In genomic region chr2:32454633-32455032, GRCm38 (mm10) we compare ENCODE assay signal across 21 mouse cellular contexts. TPM values are rescaled to one million over a fixed set of nuclear protein-coding genes. Genes with fewer than 3 reads are reported as not detected.
DNase-seq lines count a peak whose midpoint lies in the region; ATAC-seq and TF ChIP-seq lines count a peak whose summit lies in the region.
"Had no signal": no experiment of that assay in that cellular context is flagged by ENCODE, and none has a peak within 500 bp of the region (broad histone marks: within the 10 kb centered on the region; RNA-seq: fewer than 3 reads in every experiment).

No protein-coding gene starts in this region.

- H3K9me3 ChIP-seq in forebrain, embryonic 10.5 days, result no peaks in the 10 kb centered on the region
- H3K9me3 ChIP-seq in forebrain, embryonic 15.5 days, result no peaks in the 10 kb centered on the region
- H3K9me3 ChIP-seq in liver, embryonic 11.5 days (ENCODE audit: control insufficient read depth, low read length), result no peaks in the 10 kb centered on the region
- H3K9me3 ChIP-seq in liver, embryonic 12.5 days (replicated peaks), result no peaks in the 10 kb centered on the region
- H3K9me3 ChIP-seq in E14TG2a.4 (ENCODE audit: low read length), result no peaks in the 10 kb centered on the region
- H3K9me3 ChIP-seq in limb, embryonic 10.5 days (replicated peaks), result no peaks in the 10 kb centered on the region
- H3K9me3 ChIP-seq: hindbrain, embryonic 15.5 days; intestine, embryonic 15.5 days; liver, embryonic 13.5 days; megakaryocyte, embryonic 14.5 days; neural tube, embryonic 15.5 days had no signal

- H3K27me3 ChIP-seq in forebrain, embryonic 10.5 days (ENCODE audit: poor library complexity, severe bottlenecking), result no peaks in the 10 kb centered on the region
- H3K27me3 ChIP-seq in forebrain, embryonic 15.5 days, result no peaks in the 10 kb centered on the region
- H3K27me3 ChIP-seq in liver, embryonic 11.5 days (replicated peaks; ENCODE audit: control insufficient read depth, insufficient read depth, low read length), result no peaks in the 10 kb centered on the region
- no peaks in the 10 kb centered on the region for H3K27me3 ChIP-seq in liver, embryonic 12.5 days (replicated peaks)
- peaks cover 13% of the 10 kb centered on the region for H3K27me3 ChIP-seq in E14TG2a.4 (ENCODE audit: insufficient read depth, low read length)
- no peaks in the 10 kb centered on the region for H3K27me3 ChIP-seq in limb, embryonic 10.5 days (ENCODE audit: low read depth, poor library complexity, severe bottlenecking)
- H3K27me3 ChIP-seq: hindbrain, embryonic 15.5 days; intestine, embryonic 15.5 days; liver, embryonic 13.5 days; megakaryocyte, embryonic 14.5 days; neural tube, embryonic 15.5 days had no signal

- H3K4me1 ChIP-seq in forebrain, embryonic 10.5 days, result peaks cover 45% of the 10 kb centered on the region
- peaks cover 30% of the 10 kb centered on the region for H3K4me1 ChIP-seq in forebrain, embryonic 15.5 days
- peaks cover 23% of the 10 kb centered on the region for H3K4me1 ChIP-seq in liver, embryonic 11.5 days (replicated peaks; ENCODE audit: control insufficient read depth, insufficient read depth, low read length)
- peaks cover 38% of the 10 kb centered on the region for H3K4me1 ChIP-seq in liver, embryonic 12.5 days
- peaks cover 65% of the 10 kb centered on the region for H3K4me1 ChIP-seq in E14TG2a.4 (replicated peaks; ENCODE audit: low read depth, low read length)
- H3K4me1 ChIP-seq in limb, embryonic 10.5 days, result peaks cover 40% of the 10 kb centered on the region

- no peak overlapping the region for H3K4me3 ChIP-seq in forebrain, embryonic 10.5 days
- H3K4me3 ChIP-seq in forebrain, embryonic 15.5 days, result no peak overlapping the region
- no peak overlapping the region for H3K4me3 ChIP-seq in liver, embryonic 11.5 days (ENCODE audit: low read depth, low read length)
- no peak overlapping the region for H3K4me3 ChIP-seq in liver, embryonic 12.5 days
- H3K4me3 ChIP-seq in E14TG2a.4 (replicated peaks; ENCODE audit: low read length), result peak overlapping the region; percentile 77
- H3K4me3 ChIP-seq in limb, embryonic 10.5 days, result no peak overlapping the region
- H3K4me3 ChIP-seq: hindbrain, embryonic 15.5 days; intestine, embryonic 15.5 days; liver, embryonic 13.5 days; neural tube, embryonic 15.5 days had no signal

- 89% methylated on average over 10 of the region's 10 CpGs for WGBS in forebrain, embryonic 10.5 days
- 88% methylated on average over 10 of the region's 10 CpGs for WGBS in forebrain, embryonic 15.5 days
- 88% methylated on average over 10 of the region's 10 CpGs for WGBS in liver, embryonic 11.5 days
- 82% methylated on average over 10 of the region's 10 CpGs for WGBS in liver, embryonic 12.5 days (ENCODE audit: insufficient replicate concordance)
- WGBS in limb, embryonic 10.5 days, result 77% methylated on average over 10 of the region's 10 CpGs

- no peak for TF ChIP-seq CTCF in E14TG2a.4 (conservative IDR thresholded peaks at IDR 0.05; ENCODE audit: low read length)

- no peak overlapping the region for H3K9ac ChIP-seq in forebrain, embryonic 15.5 days (replicated peaks)
- no peak overlapping the region for H3K9ac ChIP-seq in liver, embryonic 11.5 days (ENCODE audit: low read depth, low read length)
- H3K9ac ChIP-seq in liver, embryonic 12.5 days, result no peak overlapping the region
- H3K9ac ChIP-seq: forebrain, postnatal 0 days; hindbrain, embryonic 15.5 days; intestine, embryonic 15.5 days; liver, embryonic 13.5 days; neural tube, embryonic 15.5 days had no signal

- H3K36me3 ChIP-seq in forebrain, embryonic 10.5 days (replicated peaks), result peaks cover 20% of the 10 kb centered on the region
- H3K36me3 ChIP-seq in forebrain, embryonic 15.5 days, result 0 out of 2 replicates have a peak, but pooled peaks cover 3% of the 10 kb centered on the region
- H3K36me3 ChIP-seq in liver, embryonic 11.5 days (ENCODE audit: control insufficient read depth, insufficient read depth, low read length), result no peaks in the 10 kb centered on the region
- H3K36me3 ChIP-seq in liver, embryonic 12.5 days, result peaks cover 18% of the 10 kb centered on the region
- peaks cover 24% of the 10 kb centered on the region for H3K36me3 ChIP-seq in E14TG2a.4 (ENCODE audit: insufficient read depth, low read length)
- peaks cover 25% of the 10 kb centered on the region for H3K36me3 ChIP-seq in limb, embryonic 10.5 days

- no peak for ATAC-seq in forebrain, embryonic 15.5 days (replicated peaks)
- ATAC-seq in liver, embryonic 11.5 days (replicated peaks; ENCODE audit: low FRiP score), result no peak
- ATAC-seq in liver, embryonic 12.5 days, result no peak
- ATAC-seq: CD4-positive, CD25-positive, alpha-beta regulatory T cell, adult 4 months; forebrain, postnatal 0 days; intestine, embryonic 15.5 days had no signal

- peak overlapping the region; percentile 25; the same call in 1 of the 2 replicates for H3K27ac ChIP-seq in forebrain, embryonic 10.5 days
- H3K27ac ChIP-seq in forebrain, embryonic 15.5 days (replicated peaks), result no peak overlapping the region
- no peak overlapping the region for H3K27ac ChIP-seq in liver, embryonic 11.5 days (ENCODE audit: low read depth, low read length)
- H3K27ac ChIP-seq in liver, embryonic 12.5 days, result no peak overlapping the region
- H3K27ac ChIP-seq in limb, embryonic 10.5 days, result peak overlapping the region; percentile 20; the same call in 1 of the 2 replicates
- H3K27ac ChIP-seq: hindbrain, embryonic 15.5 days; intestine, embryonic 15.5 days; neural tube, embryonic 15.5 days had no signal

- DNase-seq in forebrain, embryonic 10.5 days (ENCODE audit: extremely low spot score, low spot score), result no peak
- peak; percentile 17 for DNase-seq in liver, embryonic 11.5 days (ENCODE audit: low spot score)
- no peak for DNase-seq in limb, embryonic 10.5 days (ENCODE audit: low spot score)
- no peak for DNase-seq in layer of hippocampus, adult 11-12 months (ENCODE audit: low spot score)
- DNase-seq: adrenal gland, postnatal 10 days; cerebellum, postnatal 25 days; embryo, embryonic 11 days; forebrain, postnatal 0 days; kidney, adult 9 months; kidney, postnatal 25 days; left cerebral cortex, postnatal 4 days; liver, embryonic 13.5 days; midbrain, embryonic 14.5 days had no signal

- no peak overlapping the region for H3K4me2 ChIP-seq in forebrain, embryonic 15.5 days (replicated peaks)
- H3K4me2 ChIP-seq in liver, embryonic 11.5 days, result no peak overlapping the region
- H3K4me2 ChIP-seq in liver, embryonic 12.5 days, result no peak overlapping the region
- H3K4me2 ChIP-seq: hindbrain, embryonic 15.5 days; intestine, embryonic 15.5 days; neural tube, embryonic 15.5 days had no signal

RNA-seq across cellular contexts. Expression of gene Slc25a25, which starts 3.4 kb away (rescaled TPM):
- polyA plus RNA-seq in forebrain, embryonic 10.5 days (2016; fragmentation: Nextera tagmentation; extraction: Ambion mirVana), result 25.0 and 26.3 TPM in 2 replicates
- polyA plus RNA-seq in forebrain, embryonic 15.5 days (2015; fragmentation: Nextera tagmentation; extraction: Ambion mirVana), result 46.4 and 48.2 TPM in 2 replicates
- polyA plus RNA-seq in liver, embryonic 11.5 days (2014; fragmentation: Nextera tagmentation; extraction: Ambion mirVana), result 10.4 and 12.7 TPM in 2 replicates
- 11.4 and 11.9 TPM in 2 replicates for polyA plus RNA-seq in liver, embryonic 12.5 days (2016; fragmentation: Nextera tagmentation; extraction: Ambion mirVana)
- polyA plus RNA-seq in limb, embryonic 10.5 days (2016; fragmentation: Nextera tagmentation; extraction: Ambion mirVana), result 30.8 and 33.0 TPM in 2 replicates

RNA-seq across cellular contexts. Expression of gene Naif1, which starts 4.4 kb away (rescaled TPM):
- 6.6 and 6.7 TPM in 2 replicates for polyA plus RNA-seq in forebrain, embryonic 10.5 days (2016; fragmentation: Nextera tagmentation; extraction: Ambion mirVana)
- 6.3 and 7.0 TPM in 2 replicates for polyA plus RNA-seq in forebrain, embryonic 15.5 days (2015; fragmentation: Nextera tagmentation; extraction: Ambion mirVana)
- polyA plus RNA-seq in liver, embryonic 11.5 days (2014; fragmentation: Nextera tagmentation; extraction: Ambion mirVana), result 4.5 and 5.4 TPM in 2 replicates
- 2.9 and 3.2 TPM in 2 replicates for polyA plus RNA-seq in liver, embryonic 12.5 days (2016; fragmentation: Nextera tagmentation; extraction: Ambion mirVana)
- 5.9 and 7.3 TPM in 2 replicates for polyA plus RNA-seq in limb, embryonic 10.5 days (2016; fragmentation: Nextera tagmentation; extraction: Ambion mirVana)

RNA-seq across cellular contexts. Expression of gene Ptges2, which starts 58.9 kb away (rescaled TPM):
- polyA plus RNA-seq in forebrain, embryonic 10.5 days (2016; fragmentation: Nextera tagmentation; extraction: Ambion mirVana), result 23.8 and 26.4 TPM in 2 replicates
- 39.9 and 40.3 TPM in 2 replicates for polyA plus RNA-seq in forebrain, embryonic 15.5 days (2015; fragmentation: Nextera tagmentation; extraction: Ambion mirVana)
- 23.0 and 23.6 TPM in 2 replicates for polyA plus RNA-seq in liver, embryonic 11.5 days (2014; fragmentation: Nextera tagmentation; extraction: Ambion mirVana)
- 19.3 and 21.1 TPM in 2 replicates for polyA plus RNA-seq in liver, embryonic 12.5 days (2016; fragmentation: Nextera tagmentation; extraction: Ambion mirVana)
- 32.7 and 37.0 TPM in 2 replicates for polyA plus RNA-seq in limb, embryonic 10.5 days (2016; fragmentation: Nextera tagmentation; extraction: Ambion mirVana)

Comparison
In these comparisons a context has a peak if more than half of its experiments do, and no peak if none do; other contexts are left out.
1. H3K27ac ChIP-seq: peak in forebrain, embryonic 10.5 days (single experiment) and limb, embryonic 10.5 days (single experiment); none in forebrain, embryonic 15.5 days (single experiment), liver, embryonic 11.5 days (single experiment) and liver, embryonic 12.5 days (single experiment).